Mouse (Mus musculus): ENCODE results near the gene Coq5. TPM values are rescaled to one million over a fixed set of nuclear protein-coding genes. Genes with fewer than 3 reads are reported as not detected.

Gene Coq5
- total and polyA plus RNA-seq, 3 experiments: 40.5 to 43.3 TPM; not detected in 1

DNA sequence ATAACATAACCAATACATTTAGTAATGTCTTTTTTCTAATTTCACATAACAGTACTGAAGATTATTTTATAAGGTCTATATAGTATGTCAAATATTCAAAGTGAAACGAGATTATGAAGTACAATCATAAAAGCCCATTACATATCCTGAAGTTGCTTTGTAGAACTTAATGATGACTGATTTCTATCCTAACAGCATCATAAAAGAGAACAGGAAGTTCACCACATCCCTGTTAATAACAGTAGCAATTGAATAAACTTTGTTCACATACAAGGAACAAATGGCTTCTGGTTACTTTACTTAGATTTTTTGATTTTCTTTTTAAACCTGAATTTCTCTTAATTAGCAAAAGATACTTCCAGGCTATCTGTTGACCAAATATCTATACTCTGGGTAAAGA is 17.6 kb upstream of the Coq5 start:
- TF ChIP-seq MXI1 (IDR thresholded peaks at IDR 0.05; ENCODE audit: low read depth, low read length) (no peak), E2F4 (IDR thresholded peaks at IDR 0.05; ENCODE audit: borderline replicate concordance, low read depth, low read length) (no peak), USF1 (IDR thresholded peaks at IDR 0.05; ENCODE audit: low read depth, low read length) (no peak), HCFC1 (IDR thresholded peaks at IDR 0.05; ENCODE audit: low read depth, low read length) (no peak), GABPA (IDR thresholded peaks at IDR 0.05; ENCODE audit: low read depth, low read length) (no peak), KAT2A (conservative IDR thresholded peaks at IDR 0.05; ENCODE audit: low read depth, low read length) (no peak), TAL1 (IDR thresholded peaks at IDR 0.05; ENCODE audit: low read length) (no peak), RAD21 (IDR thresholded peaks at IDR 0.05; ENCODE audit: low read depth, low read length) (no peak)
- H3K79me2 ChIP-seq (ENCODE audit: control insufficient read depth, insufficient read depth, low read length, poor library complexity): peaks cover 27% of the 10 kb centered on the region
- H3K27ac ChIP-seq (ENCODE audit: control insufficient read depth, low read depth, low read length): no peak overlapping the region
- H3K9me3 ChIP-seq (replicated peaks; ENCODE audit: insufficient read depth, low read length): no peaks in the 10 kb centered on the region
- DNase-seq (ENCODE audit: low read depth, low spot score): no peak
- peaks cover 2 to 10% of the 10 kb centered on the region in 2 experiments; a peak in 3 of 4 replicates for H3K4me1 ChIP-seq (ENCODE audit: control insufficient read depth in 1 of 2, insufficient read depth in 2 of 2, low read length in 2 of 2)
- peaks cover 7 to 8% of the 10 kb centered on the region in 2 experiments for H3K36me3 ChIP-seq (ENCODE audit: control insufficient read depth in 1 of 2, insufficient read depth in 2 of 2, low read length in 2 of 2)
- no peaks in the 10 kb centered on the region for H3K27me3 ChIP-seq (ENCODE audit: control insufficient read depth in 1 of 2, insufficient read depth in 2 of 2, low read length in 2 of 2)
- no peak overlapping the region for H3K9ac ChIP-seq (ENCODE audit: control insufficient read depth, low read depth, low read length, poor library complexity, severe bottlenecking)
- H3K4me3 ChIP-seq (ENCODE audit: control insufficient read depth in 1 of 2, insufficient read depth in 1 of 2, low read depth in 2 of 2, low read length in 2 of 2): no peak overlapping the region

DNA sequence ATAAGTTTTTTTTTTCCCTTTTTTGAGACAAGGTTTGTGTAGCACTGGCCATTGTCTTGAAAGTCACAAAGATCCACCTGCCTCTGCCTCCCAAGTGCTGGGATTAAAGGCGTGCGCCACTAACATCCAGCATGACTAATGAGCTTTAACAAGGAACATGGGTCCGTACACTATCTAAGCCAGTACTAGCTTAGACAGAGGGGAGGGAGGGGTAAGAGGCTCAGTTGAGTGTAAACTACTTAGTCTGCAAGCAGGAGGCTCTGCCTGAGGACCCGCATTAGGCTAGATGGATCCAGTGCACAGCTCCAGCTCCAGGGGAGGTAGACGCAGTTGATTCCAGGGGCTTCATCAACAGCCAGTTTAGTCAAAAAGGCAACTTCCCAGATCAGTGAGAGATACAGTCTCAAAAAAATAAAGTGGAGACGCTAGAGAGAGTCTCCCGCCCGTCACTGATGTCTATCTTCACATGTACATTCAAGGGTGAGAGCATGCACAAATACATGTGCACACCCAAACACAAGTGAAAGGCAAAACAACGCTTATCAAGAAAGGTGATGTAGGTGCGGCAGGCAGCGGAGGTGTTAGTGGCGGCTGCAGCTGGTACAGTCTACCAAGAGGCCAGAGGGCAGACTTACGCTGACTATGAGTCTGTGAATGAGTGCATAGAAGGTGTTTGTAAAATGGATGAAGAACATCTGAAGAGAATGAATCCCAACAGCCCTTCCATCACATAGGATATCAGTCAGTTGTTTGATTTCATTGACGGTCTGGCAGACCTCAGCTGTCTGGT is 16.8 kb upstream of the Coq5 start:
- TF ChIP-seq TBP (IDR thresholded peaks at IDR 0.05; ENCODE audit: low read depth, low read length) (no peak), MYB (IDR thresholded peaks at IDR 0.05; ENCODE audit: low read depth, low read length) (no peak), CHD1 (IDR thresholded peaks at IDR 0.05; ENCODE audit: low read depth, low read length) (no peak), SIN3A (IDR thresholded peaks at IDR 0.05; ENCODE audit: low read length) (no peak), GABPA (IDR thresholded peaks at IDR 0.05; ENCODE audit: low read depth, low read length) (no peak), MAZ (IDR thresholded peaks at IDR 0.05; ENCODE audit: low read depth, low read length) (no peak), CHD2 (IDR thresholded peaks at IDR 0.05; ENCODE audit: low read length) (no peak), ZC3H11A (IDR thresholded peaks at IDR 0.05; ENCODE audit: low read depth, low read length) (no peak), RCOR1 (IDR thresholded peaks at IDR 0.05; ENCODE audit: low read depth, low read length) (no peak), MEF2A (IDR thresholded peaks at IDR 0.05; ENCODE audit: extremely low read depth, insufficient replicate concordance, low read depth, low read length, poor library complexity, severe bottlenecking) (no peak), POLR2A (IDR thresholded peaks at IDR 0.05; ENCODE audit: control insufficient read depth in 1 of 2, insufficient read depth in 1 of 2, low read depth in 1 of 2, low read length in 2 of 2, poor library complexity in 1 of 2) (no peak), GATA1 (IDR thresholded peaks at IDR 0.05; ENCODE audit: low read depth, low read length) (no peak), RAD21 (IDR thresholded peaks at IDR 0.05; ENCODE audit: low read depth, low read length) (no peak), KAT2A (conservative IDR thresholded peaks at IDR 0.05; ENCODE audit: low read depth, low read length) (no peak), POLR2AphosphoS5 (IDR thresholded peaks at IDR 0.05; ENCODE audit: borderline replicate concordance, low read depth, low read length) (no peak), JUND (IDR thresholded peaks at IDR 0.05; ENCODE audit: low read depth, low read length) (no peak), CTCF (IDR thresholded peaks at IDR 0.05 in 2 of 3, conservative IDR thresholded peaks at IDR 0.05 in 1 of 3; ENCODE audit: control insufficient read depth in 1 of 3, insufficient read depth in 1 of 3, low read depth in 2 of 3, low read length in 3 of 3, poor library complexity in 1 of 3, severe bottlenecking in 1 of 3) (no peak)
- no peak for DNase-seq (ENCODE audit: low read depth, low spot score)
- Histone ChIP-seq H3K79me2 (ENCODE audit: control insufficient read depth, insufficient read depth, low read length, poor library complexity) (peaks cover 27% of the 10 kb centered on the region), H3K36me3 (ENCODE audit: control insufficient read depth in 1 of 2, insufficient read depth in 2 of 2, low read length in 2 of 2) (peaks cover 7 to 15% of the 10 kb centered on the region in 2 experiments), H3K4me1 (ENCODE audit: control insufficient read depth in 1 of 2, insufficient read depth in 2 of 2, low read length in 2 of 2) (peaks cover 7 to 15% of the 10 kb centered on the region in 2 experiments), H3K27ac (ENCODE audit: control insufficient read depth, low read depth, low read length) (no peak overlapping the region), H3K9ac (ENCODE audit: control insufficient read depth, low read depth, low read length, poor library complexity, severe bottlenecking) (no peak overlapping the region), H3K4me3 (ENCODE audit: control insufficient read depth in 1 of 2, insufficient read depth in 1 of 2, low read depth in 2 of 2, low read length in 2 of 2) (no peak overlapping the region), H3K9me3 (replicated peaks; ENCODE audit: insufficient read depth, low read length) (no peaks in the 10 kb centered on the region), H3K27me3 (ENCODE audit: control insufficient read depth in 1 of 2, insufficient read depth in 2 of 2, low read length in 2 of 2) (no peaks in the 10 kb centered on the region)

Measured in MEL (cell line).